Mouse (Mus musculus) ovary, adult 18-20 months (tissue): ENCODE measurements around the gene Ddb1.
A peak's percentile ranks its signal among the peaks of the same experiment; 100 is the strongest.
"Not testable (repeated sequence)": the region's sequence is repeated elsewhere in the genome, so short reads cannot be mapped to it uniquely, and the experiment has no call there.

Experiments used
- DNase-seq: peaks from one replicate; pipeline ENCODE4 v3.0.0; 2022; ENCODE audit warnings: low spot score, mixed read lengths

Gene Ddb1

DNA sequence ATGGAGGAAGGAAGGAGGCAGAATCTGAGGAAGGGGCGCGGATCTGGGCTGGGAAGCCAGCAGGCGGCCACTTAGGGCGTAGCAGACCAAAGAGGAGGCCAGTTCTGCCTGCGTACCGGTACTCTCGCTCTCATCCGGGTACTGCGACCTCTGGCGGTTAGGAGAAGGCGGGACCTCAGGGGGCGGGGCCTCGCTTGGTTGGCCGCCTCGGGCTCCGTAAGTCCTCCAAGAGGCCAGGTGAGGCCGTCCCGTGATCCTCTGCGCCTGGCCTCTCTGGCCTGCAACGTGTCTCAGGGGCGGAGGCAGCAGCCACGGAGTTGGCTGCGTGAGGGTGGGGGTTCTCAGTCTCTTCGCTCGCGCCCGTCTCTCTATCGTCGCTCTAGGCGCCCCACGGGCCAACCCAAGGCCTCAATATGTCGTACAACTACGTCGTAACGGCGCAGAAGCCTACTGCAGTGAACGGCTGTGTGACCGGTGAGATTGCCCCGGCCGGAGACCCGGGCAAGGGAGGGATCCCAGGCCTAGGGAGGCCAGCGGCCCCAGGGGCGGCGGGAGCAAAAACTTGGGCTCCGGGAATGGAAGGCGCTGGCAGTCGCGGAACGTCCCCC lies at the start of gene Ddb1, which contains the start of gene Tkfc:
TSS of gene Ddb1 (plus strand) at position 35 of the 608 bp plus-strand sequence.
TSS of gene Tkfc (minus strand) at position 362 of the 608 bp plus-strand sequence.
- DNase-seq = peak; percentile 97

DNA sequence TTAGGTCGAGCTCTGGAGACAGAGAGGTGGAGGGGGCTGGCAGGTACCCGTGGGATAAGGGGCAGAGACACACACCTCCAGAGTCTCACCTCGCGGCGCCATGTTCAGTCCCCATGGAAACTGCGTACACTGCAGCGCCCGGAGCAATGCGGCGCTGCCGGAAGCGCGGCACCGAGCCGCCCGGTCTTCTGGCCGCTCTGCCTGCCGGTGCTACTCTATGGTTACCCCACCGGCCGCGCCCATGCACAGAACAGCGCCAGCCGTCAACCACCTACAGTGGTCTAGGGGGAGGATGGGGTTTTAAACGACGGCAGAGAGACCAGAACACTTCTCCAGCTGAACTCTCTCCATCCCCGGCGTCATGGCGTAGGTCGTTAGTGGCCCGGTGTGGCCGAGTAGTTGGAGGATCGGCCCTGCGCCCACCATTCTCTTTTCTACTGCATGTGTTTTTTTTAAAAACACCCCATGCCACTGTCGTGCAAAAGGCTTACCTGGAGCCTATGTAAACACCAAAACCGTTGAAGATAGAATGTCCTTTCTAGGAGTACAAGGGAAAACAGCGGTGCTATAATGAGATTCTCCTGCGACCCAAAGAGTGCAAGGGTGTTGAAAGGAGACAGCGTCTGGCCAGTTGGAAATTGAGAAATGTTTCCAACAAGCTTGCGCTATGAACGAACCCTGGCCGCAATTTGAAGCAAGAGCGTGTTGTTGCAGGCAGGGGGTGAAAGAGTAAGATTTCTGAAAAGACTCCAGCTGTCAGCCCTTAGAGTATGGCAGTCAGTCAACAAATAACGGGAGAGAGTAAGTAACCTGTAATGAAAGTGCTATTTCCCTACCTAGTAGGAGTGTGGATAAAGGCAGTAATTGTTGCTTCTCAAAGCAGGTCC lies 49.3 kb upstream of the Ddb1 start, which contains the start of gene Tmem216:
TSS of gene Tmem216 (minus strand) at position 615 of the 887 bp plus-strand sequence.
- DNase-seq = peak; percentile 72

DNA sequence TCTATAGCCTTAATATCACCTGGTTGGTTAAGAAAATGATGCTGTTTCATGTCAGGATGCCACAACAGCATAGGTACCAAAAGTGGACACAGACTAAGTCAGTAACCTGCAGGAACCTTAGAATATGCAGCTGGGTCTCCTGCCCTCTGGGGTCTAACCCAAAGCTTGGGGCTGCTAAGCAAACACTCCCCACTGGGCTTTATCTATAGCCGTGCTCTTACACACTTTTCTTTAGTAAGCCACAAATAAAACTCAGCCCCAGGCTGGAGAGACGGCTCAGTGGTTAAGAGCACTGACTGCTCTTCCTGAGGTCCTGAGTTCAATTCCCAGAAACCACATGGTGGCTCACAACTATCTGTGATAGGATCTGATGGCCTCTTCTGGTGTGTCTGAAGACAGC lies 48.1 kb upstream of the Ddb1 start:
- DNase-seq = no peak

DNA sequence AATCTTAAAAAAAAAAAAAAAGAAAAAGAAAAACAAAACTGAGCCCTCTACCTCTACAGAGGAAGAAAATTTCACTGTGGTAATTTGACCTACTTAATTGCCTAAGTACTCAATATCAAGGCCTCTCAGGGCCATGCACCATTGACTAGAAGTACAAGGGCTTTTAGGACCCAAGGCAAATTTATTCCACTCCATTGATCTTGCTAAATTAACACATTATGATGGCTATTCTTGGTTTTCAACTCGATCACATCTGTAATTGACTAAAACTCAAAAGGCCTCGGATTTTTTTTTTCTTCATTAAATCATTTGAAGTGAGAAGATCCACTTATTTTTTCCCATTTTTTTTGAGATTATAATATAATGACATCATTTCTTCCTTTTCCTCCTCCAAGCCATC lies 47.7 kb upstream of the Ddb1 start:
- no peak for DNase-seq

DNA sequence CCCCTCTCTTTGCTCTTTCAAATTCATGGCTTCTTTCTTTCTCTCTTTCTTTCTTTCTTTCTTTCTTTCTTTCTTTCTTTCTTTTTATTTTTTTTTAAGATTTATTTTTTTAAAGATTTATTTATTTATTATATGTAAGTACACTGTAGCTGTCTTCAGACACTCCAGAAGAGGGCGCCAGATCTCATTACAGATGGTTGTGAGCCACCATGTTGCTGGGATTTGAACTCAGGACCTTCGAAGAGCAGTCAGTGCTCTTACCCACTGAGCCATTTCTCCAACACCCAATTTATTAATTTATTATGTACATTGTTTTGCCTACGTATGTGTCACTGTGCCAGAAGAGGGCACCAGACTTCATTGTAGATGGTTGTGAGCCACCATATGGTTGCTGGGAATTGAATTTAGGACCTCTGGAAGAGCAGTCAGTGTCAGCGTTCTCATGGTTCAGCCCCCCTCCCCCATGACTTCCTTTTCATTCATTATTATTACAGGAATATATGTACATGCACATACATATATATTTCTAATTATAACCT lies 47.2 kb upstream of the Ddb1 start:
- DNase-seq = not testable (repeated sequence)

DNA sequence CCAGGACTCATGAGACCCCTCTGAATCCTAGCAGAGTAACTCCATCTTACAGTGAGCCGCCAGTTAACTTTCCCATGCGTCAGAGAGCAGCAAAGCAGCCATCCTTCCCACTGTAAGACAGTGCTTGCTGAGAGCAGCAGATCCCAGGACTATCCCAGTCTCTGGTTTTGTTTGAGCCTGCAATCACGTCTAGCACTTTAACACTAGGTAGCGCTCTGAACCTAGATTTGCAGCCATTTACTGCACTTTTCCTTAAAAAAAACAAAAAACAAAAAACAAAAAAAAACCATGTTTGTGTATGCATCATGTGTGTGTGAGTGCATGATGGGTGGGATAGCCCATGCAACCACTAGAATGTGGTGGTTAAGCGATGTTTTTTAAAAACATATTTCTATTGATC lies 45.0 kb upstream of the Ddb1 start:
- DNase-seq = no peak

DNA sequence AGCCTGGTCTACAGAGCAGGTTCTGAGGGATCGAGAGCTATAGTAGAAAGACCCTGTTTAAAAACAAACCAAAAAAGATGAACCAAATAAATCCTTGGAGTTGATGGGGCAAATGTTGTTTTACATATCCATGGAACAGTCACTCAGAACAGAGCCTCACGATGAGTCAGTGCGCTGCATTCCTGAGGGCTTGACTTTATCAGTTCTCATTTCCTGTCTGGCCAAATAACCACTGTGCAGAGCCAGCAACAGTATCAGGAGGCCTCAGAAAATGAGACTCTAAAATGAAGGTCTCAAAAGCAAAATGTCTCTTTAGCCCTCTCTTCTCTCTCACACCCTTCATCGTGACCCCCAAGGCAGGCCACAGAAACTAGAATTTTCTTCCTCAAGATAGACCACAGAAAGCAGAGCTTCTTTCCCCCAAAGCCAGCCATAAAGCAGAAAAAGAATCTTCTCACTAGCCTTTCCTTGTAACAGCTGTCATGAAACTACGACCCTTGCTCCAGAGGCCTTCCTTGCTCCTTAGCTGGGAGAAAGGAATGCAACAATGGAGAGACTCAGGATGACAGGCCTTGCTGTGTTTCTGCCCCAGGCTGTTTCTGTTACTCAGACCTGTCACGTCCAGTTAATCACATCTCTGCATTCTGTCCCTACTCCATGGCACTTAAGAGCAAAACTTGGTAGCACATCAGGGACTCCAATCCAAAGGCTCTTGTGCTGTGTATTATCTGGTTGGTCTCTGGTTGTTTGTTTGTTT lies 43.4 kb upstream of the Ddb1 start:
- DNase-seq = peak; percentile 28

DNA sequence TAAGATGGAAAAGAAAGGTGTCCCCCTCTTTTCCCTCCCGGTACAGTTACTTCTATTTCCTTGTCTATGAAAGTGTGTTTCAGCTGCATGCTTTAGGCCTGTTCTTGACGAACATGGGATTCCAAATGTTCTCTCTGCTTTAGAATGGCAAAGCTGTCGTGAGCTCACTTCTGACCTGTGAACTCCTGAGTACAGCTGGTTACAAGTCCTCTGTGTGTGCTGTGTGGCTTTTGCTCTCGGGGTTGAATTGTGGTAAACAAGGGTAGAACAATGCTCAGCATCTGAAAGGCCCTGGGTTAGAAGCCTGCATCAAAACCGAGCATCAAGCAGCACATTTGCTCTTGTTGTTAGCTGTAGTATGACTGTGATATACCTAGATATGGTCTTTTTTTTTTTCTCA lies 42.8 kb upstream of the Ddb1 start:
- no peak for DNase-seq

DNA sequence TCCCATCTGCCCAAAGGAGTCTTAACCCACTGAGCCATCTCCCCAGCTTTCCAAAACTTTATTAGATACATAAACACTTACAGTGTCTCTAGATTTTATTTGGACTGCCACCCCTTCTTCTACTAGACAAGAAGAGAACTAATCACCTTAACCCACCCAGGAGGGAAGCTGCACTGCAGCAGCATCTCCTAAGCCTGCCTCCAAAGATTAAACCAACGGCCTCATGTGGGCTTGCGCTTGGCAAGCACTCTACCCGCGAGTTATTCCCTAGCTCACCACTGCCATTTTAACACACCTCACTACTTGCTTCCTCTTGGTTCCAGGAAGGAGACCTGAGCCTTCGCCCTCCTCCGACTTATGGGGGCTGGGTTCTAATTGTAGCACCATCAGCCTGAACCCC lies 40.8 kb upstream of the Ddb1 start:
- DNase-seq = no peak

DNA sequence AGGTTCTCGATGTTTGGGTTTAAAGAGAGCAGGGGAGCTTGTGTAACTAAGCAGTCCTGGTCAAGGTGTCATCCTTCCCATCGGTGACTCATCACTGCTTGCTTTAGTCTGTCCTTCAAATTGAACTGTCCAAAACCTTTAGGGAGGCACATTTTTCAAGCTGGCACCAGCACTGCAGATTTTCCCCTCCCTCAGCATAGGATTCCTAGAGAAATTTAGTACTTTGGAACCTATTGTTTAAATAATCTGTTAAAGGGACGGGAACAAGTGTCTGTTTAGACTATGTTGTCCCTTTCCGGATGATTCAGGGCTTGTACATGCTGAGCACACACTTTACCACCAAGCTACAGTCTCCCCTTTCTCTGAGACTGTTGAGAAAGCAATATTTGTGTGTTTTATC lies 39.9 kb upstream of the Ddb1 start:
- no peak for DNase-seq

DNA sequence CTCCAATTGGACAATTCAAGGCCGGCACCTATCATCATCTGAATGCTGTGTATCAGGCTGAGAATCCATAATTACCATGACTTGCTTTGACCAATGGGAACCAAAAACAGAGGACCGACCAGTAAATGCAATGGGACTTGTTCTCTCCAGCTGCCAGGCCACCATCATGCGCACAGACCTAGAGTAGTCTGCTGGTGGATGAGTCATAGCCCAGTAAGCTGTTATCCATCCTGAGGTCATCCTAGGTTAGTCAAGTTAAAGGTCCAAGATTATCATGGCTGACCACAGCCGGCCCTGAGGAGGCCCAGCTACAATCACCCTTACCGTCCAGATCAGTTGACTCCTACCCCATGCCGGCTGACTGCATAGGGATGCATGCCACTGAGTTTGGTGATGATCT lies 35.5 kb upstream of the Ddb1 start:
- DNase-seq = no peak

DNA sequence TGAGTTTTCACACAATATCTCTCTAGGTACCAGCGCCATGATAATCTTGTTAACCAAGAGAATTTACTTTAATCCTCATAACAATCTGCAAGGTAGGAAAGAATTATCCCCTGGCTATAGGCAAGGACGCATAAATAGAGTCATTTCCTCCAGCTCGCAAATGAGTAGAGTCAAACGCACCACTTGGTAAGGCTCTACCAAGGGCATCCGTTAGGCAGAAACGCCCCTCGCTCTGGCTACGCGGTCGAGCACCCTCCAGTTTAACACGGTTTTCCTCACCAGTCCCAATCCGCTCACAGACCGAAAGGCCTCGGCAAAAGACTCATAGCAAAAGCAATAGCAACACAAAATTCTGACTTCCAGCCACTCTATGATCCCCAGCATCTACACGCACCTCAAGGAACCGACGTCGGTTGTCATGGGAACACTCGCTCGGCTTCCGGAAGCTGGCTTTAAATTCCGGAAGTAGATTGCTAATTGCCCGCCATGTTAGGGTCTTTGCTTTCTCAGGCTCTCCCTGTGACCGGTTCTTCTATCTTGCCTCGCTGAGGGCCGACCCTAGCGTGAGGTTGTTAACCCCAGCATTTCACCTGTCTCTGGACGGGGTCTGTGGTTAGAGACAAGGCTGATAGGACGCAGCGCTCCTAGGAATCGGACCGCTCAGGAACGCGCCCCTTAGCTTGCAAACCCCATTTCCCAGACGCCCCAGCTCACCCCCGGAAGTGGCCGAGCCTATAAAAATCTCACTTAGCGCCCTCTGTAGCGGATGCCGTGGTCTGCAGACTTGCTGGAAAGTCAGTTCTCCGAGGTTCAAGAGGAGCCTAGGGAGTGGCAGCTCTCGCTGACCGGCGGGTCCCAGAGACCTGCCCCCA lies 28.2 kb upstream of the Ddb1 start, which contains the start of the genes Cyb561a3 and Tmem138:
TSS of gene Cyb561a3 (plus strand) at position 483 of the 872 bp plus-strand sequence.
TSS of gene Tmem138 (minus strand) at position 673 of the 872 bp plus-strand sequence.
- peak; percentile 86 for DNase-seq

DNA sequence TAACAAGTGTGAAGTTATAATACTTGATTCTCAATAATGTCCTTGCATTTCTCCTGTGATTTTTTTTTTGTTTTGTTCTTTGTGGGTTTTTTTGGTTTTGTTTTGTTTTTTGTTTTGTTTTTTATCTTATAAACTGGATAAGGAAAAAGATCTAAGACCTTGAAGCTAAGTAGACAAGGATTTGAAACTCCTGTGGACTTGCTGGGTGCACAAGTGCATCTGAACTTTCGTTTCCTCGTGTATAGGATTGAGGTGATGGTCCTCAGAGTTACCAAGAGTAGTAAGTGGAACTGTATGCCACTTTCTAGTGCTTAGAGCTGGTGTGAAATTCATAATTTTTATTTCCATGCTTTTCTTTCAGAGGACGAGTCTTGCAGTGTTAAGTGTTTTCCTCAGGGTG lies 25.0 kb upstream of the Ddb1 start:
- DNase-seq = no peak

DNA sequence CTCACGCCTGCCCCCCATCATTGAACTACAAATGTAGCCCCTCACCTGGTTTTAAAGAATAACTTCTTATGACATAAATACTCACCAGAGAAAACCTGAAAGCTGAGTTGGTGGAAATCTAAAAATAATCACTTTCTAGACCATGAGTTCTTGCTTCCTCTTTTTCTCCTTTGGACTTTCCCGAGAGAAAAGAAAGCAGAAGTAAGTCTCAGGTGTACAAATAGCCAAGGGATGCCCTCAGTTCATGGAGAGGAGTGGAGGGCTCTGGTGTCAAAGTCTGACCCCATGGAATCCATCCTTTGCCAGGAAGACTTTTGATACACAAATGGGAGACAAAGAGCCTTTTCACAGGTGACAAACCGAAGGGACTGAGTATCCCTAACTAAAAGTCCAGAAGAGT lies 24.4 kb upstream of the Ddb1 start:
- no peak for DNase-seq

DNA sequence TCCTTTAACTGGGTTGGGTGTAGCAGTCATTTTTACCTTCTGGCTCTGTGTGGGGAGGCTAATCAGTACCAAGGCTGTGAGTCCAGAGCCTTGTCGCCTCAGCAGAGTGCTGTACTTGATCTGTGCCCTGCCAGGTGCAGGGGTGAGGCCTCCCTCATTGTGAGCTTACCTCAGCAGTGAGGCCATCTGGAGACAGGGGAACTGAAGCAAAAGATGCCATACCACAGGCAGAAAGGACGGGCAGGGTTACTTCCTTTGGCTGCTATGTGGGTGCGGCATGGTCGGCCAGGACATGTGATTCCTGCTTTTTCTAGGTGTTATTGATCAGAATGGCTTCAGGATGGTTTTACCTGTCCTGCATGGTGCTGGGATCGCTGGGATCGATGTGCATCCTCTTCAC lies 23.1 kb upstream of the Ddb1 start:
- DNase-seq = no peak

DNA sequence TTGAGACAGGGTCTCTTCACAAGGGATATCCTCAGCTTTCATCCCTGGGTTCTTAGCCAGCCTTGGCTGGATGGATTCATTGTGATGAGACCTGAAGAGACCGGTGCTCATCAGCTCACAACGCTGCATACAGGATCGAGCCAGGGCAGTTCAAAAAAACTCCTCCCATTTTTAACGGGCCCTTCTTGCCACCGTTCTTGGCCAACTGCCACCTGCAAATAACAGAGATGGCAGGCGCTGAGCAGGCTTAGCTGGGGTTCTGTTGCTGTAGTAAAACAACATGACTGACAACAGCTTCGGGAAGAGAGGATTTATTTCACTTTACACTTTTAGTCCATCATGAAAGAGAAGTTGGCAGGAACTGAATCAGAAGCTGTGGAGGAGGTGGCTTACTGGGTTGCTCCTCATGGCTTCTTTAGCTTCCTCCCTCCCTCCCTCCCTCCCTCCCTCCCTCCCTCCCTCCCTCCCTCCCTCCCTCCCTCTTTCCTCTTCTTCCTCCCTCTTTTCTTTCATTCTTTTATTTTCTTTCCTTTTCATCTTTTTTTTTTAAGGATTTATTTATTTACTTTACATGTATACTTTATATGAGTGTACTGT lies 21.5 kb upstream of the Ddb1 start:
- DNase-seq = no peak

DNA sequence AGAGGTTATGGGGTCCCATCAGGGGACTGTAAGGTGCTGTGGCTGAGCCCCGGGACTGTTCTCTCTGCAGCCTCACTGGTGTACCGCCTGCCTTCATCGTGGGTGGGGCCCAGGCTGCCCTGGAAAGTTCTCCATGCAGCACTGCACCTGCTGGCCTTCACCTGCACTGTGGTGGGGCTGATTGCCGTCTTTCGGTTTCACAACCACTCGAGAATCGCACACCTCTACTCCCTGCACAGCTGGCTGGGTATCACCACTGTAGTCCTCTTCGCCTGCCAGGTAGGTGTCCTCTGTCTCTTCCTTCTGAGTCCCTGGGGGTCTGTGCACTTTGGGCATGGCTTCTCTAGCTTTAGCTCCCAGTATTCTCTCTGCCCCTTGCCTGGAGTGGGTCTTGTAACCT lies 20.0 kb upstream of the Ddb1 start:
- no peak for DNase-seq

DNA sequence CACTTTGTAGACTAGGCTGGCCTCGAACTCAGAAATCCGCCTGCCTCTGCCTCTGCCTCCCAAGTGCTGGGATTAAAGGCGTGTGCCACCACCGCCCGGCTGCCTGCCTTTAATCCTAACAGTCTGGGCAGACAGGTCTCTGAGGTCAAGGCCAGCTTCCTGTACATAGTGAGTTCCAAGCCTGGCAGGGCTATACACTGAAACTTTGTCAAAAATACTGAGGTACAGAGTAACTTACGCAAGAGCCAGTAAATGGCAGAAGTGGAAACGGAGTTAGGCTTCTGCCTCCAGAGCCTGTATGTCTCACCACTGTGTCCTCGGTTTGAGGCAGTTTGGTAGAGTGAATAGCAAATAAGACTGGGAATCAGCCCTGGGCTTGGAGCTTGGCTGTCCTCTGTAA lies 17.9 kb upstream of the Ddb1 start:
- DNase-seq = no peak

DNA sequence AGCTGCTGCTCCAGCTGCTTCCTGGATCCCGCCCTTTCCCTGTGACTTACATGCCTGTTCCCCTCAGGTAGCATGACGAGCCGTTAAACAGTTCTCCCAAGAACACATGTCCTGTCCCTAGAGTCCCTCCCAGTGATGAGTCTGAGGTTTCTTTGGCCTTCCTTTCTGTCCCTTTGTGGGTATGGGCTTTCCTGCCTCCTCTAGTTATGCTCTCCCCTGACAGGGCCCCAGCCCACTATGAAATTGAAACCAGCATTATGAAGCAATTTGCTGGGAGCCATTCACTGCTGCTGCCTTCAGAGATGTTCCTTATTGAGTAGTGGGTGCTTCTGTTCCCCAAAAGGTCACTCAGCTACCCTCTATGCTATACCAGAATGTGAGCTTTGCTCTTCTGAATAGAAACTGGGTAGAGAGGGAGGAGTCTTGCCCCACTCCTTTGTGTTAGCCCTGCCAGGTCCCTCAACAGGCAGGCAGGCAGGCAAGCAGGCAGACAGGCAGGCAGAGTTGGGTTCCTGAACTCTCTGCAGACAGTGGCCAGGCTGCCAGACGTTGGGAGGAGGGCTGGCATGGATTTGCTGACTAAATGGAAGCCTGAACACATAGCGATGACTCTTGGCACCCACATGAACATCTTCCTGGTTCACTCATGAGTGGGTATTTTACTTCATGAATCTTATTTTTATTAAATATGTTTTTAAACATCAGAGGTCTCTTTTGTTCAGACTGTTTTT lies 15.8 kb upstream of the Ddb1 start:
- no peak for DNase-seq

DNA sequence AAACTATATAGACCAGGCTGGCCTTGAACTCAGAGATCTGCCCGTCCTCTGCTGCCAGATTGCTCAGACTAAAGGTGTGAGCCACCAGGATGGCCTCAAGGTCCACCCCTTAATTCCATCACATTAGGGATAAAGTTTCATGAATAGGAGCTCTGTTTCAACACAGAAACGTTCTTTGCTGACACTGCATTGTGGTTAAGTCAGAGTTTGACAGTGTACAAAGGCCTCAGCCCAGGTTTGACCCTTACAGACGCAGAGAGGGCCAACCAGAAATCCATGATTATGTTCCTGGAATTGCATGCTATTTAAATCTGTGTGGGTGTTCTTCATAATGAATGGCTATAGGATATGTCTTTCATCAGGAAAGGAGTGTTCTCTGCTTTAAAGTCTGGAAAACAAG lies 14.8 kb upstream of the Ddb1 start:
- DNase-seq = no peak
